Mouse (Mus musculus): ENCODE results near the gene Mettl8. TPM values are rescaled to one million over a fixed set of nuclear protein-coding genes. Genes with fewer than 3 reads are reported as not detected.

Gene Mettl8
- polyA plus RNA-seq, 1 experiment from 2014 or later: 6.0 TPM

DNA sequence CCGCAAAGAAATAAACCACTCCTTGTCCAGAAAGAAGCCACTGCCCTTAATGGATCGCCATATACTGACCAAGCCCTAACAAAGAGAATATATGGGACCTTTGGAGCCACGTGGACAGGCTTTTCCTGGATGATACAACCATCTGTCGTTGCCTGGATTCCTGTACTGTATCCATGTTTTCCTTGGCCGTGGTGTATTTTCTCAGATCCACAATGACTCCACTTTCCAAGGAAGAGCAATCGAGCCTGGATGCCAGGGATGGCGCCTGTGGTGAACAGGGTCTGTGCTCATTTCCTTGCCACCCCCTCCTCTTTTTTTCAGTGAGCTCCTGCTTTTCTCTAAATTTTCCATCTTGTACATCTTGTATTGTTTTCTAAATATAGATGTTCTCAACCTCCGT, 120.6 kb downstream of the Mettl8 start:
- no peak overlapping the region for H3K4me2 ChIP-seq (replicated peaks; ENCODE audit: low read depth)
- H3K27me3 ChIP-seq (replicated peaks; ENCODE audit: control insufficient read depth, insufficient read depth, low read length): no peaks in the 10 kb centered on the region
- no peaks in the 10 kb centered on the region for H3K4me1 ChIP-seq (replicated peaks; ENCODE audit: control insufficient read depth, insufficient read depth, low read length)
- 82% methylated on average over 8 of the region's 8 CpGs for WGBS
- no peak overlapping the region for H3K9ac ChIP-seq (ENCODE audit: low read depth, low read length)
- no peak overlapping the region for H3K27ac ChIP-seq (ENCODE audit: low read depth, low read length)
- TF ChIP-seq CTCF (IDR thresholded peaks at IDR 0.05; ENCODE audit: low read depth): no peak
- H3K9me3 ChIP-seq (ENCODE audit: control insufficient read depth): no peaks in the 10 kb centered on the region
- no peak for ATAC-seq
- H3K36me3 ChIP-seq (ENCODE audit: control insufficient read depth, insufficient read depth): no peaks in the 10 kb centered on the region
- no peak overlapping the region for H3K4me3 ChIP-seq (ENCODE audit: low read depth, low read length)

DNA sequence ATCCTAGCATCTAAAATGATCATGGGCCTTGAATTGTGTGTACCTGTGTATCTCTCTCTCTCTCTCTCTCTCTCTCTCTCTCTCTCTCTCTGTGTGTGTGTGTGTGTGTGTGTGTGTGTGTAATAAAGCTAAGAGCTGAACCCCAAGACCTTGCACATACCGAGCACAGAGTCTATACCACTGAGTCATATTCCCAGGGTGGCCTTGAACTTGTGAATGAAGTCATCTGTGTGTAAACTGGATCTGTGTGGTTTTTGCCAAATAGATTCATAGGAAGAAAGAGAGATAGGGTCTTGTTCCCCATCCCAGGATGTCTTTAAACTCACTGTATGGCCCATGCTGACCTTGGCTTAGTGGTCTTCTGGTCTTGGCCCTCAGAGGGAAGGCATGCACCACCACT, 121.9 kb downstream of the Mettl8 start:
- Histone ChIP-seq H3K9ac (ENCODE audit: low read depth, low read length) (no peak overlapping the region), H3K27me3 (replicated peaks; ENCODE audit: control insufficient read depth, insufficient read depth, low read length) (no peaks in the 10 kb centered on the region), H3K4me1 (replicated peaks; ENCODE audit: control insufficient read depth, insufficient read depth, low read length) (no peaks in the 10 kb centered on the region), H3K9me3 (ENCODE audit: control insufficient read depth) (no peaks in the 10 kb centered on the region), H3K27ac (ENCODE audit: low read depth, low read length) (no peak overlapping the region), H3K4me2 (replicated peaks; ENCODE audit: low read depth) (no peak overlapping the region), H3K4me3 (ENCODE audit: low read depth, low read length) (no peak overlapping the region), H3K36me3 (ENCODE audit: control insufficient read depth, insufficient read depth) (no peaks in the 10 kb centered on the region)
- 75% methylated on average over 1 of the region's 1 CpGs for WGBS
- no peak for TF ChIP-seq CTCF (IDR thresholded peaks at IDR 0.05; ENCODE audit: low read depth)
- no peak for ATAC-seq

DNA sequence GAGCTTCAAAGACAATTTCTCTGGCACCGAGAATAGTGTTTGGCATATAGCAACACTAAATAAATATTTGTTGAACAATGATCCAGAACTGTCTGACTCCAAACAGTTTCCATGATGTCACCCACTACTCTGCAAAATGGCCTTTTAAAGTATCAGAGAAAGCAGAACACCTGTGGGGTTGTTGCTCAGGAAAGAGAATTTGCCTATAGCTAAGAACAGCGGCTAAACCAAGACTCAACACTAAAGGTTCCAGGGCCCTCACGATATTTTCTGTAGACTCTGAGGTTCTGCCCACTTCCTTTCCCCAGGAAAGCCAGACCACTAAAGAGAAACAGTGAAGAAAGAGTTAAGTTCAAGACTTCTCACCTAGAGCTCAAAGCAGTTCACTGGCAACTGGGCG, 122.4 kb downstream of the Mettl8 start:
- 72% methylated on average over 4 of the region's 4 CpGs for WGBS
- H3K27me3 ChIP-seq (replicated peaks; ENCODE audit: control insufficient read depth, insufficient read depth, low read length): no peaks in the 10 kb centered on the region
- no peaks in the 10 kb centered on the region for H3K36me3 ChIP-seq (ENCODE audit: control insufficient read depth, insufficient read depth)
- H3K27ac ChIP-seq (ENCODE audit: low read depth, low read length): no peak overlapping the region
- H3K9me3 ChIP-seq (ENCODE audit: control insufficient read depth): no peaks in the 10 kb centered on the region
- no peak overlapping the region for H3K4me3 ChIP-seq (ENCODE audit: low read depth, low read length)
- no peak overlapping the region for H3K9ac ChIP-seq (ENCODE audit: low read depth, low read length)
- H3K4me1 ChIP-seq (replicated peaks; ENCODE audit: control insufficient read depth, insufficient read depth, low read length): no peaks in the 10 kb centered on the region
- no peak overlapping the region for H3K4me2 ChIP-seq (replicated peaks; ENCODE audit: low read depth)
- no peak for TF ChIP-seq CTCF (IDR thresholded peaks at IDR 0.05; ENCODE audit: low read depth)
- ATAC-seq: no peak

DNA sequence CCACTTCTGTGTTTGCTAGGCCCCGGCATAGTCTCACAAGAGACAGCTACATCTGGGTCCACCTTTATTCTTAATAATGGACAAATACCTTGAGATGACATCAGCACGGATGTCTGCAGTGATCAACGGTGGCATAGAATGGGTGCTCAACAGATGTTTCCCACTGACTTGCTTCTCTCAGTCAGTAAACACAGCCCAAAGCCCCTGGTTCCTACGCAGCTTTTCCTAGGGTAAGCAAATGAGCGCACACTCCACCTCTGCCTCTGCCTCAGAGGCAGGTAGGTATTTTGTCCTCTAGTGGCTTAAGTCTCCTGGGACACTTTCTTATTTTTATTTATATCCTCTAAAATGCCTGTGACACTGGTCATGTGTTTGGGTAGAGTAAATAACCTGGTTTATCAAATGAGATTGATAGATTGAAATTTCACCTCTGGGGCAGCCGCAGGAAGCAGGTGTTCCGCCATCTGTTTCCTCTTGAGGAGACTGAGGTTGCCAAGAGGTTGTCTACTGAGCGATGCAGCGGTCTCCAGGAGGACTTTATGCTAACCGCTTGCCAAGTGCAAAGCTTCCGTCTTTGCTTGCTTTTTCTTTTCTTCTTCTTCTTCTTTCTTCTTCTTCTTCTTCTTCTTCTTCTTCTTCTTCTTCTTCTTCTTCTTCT, 124.6 kb downstream of the Mettl8 start:
- H3K27me3 ChIP-seq (replicated peaks; ENCODE audit: control insufficient read depth, insufficient read depth, low read length): no peaks in the 10 kb centered on the region
- no peak for TF ChIP-seq CTCF (IDR thresholded peaks at IDR 0.05; ENCODE audit: low read depth)
- WGBS: 81% methylated on average over 11 of the region's 11 CpGs
- no peak for ATAC-seq
- H3K27ac ChIP-seq (ENCODE audit: low read depth, low read length): no peak overlapping the region
- H3K9ac ChIP-seq (ENCODE audit: low read depth, low read length): no peak overlapping the region
- H3K4me1 ChIP-seq (replicated peaks; ENCODE audit: control insufficient read depth, insufficient read depth, low read length): no peaks in the 10 kb centered on the region
- no peak overlapping the region for H3K4me3 ChIP-seq (ENCODE audit: low read depth, low read length)
- no peak overlapping the region for H3K4me2 ChIP-seq (replicated peaks; ENCODE audit: low read depth)
- H3K9me3 ChIP-seq (ENCODE audit: control insufficient read depth): no peaks in the 10 kb centered on the region
- H3K36me3 ChIP-seq (ENCODE audit: control insufficient read depth, insufficient read depth): no peaks in the 10 kb centered on the region

DNA sequence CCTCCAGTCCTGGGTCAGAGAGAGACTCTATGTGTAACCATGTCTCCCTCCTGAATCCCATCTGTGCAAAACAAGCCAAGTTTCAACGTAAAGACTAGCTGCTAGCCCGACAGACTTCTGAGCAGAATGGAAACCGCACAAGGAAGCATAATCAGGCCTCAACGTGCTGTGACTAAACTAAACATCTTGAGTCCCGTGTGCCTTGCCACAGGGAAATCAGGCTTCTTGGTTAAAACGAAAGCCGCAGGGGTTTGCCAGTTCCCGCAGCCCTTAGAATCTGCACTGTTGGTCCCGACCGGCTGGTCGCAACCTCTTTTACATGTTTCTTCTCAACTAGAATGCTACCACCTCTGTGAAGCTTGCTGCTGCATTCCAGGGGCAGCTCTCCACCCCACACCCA, 125.7 kb downstream of the Mettl8 start:
- Histone ChIP-seq H3K27me3 (replicated peaks; ENCODE audit: control insufficient read depth, insufficient read depth, low read length) (no peaks in the 10 kb centered on the region), H3K9me3 (ENCODE audit: control insufficient read depth) (no peaks in the 10 kb centered on the region), H3K9ac (ENCODE audit: low read depth, low read length) (no peak overlapping the region), H3K36me3 (ENCODE audit: control insufficient read depth, insufficient read depth) (no peaks in the 10 kb centered on the region), H3K4me2 (replicated peaks; ENCODE audit: low read depth) (no peak overlapping the region), H3K4me1 (replicated peaks; ENCODE audit: control insufficient read depth, insufficient read depth, low read length) (no peaks in the 10 kb centered on the region), H3K4me3 (ENCODE audit: low read depth, low read length) (no peak overlapping the region), H3K27ac (ENCODE audit: low read depth, low read length) (no peak overlapping the region)
- ATAC-seq: no peak
- TF ChIP-seq CTCF (IDR thresholded peaks at IDR 0.05; ENCODE audit: low read depth): no peak
- 87% methylated on average over 11 of the region's 11 CpGs for WGBS

DNA sequence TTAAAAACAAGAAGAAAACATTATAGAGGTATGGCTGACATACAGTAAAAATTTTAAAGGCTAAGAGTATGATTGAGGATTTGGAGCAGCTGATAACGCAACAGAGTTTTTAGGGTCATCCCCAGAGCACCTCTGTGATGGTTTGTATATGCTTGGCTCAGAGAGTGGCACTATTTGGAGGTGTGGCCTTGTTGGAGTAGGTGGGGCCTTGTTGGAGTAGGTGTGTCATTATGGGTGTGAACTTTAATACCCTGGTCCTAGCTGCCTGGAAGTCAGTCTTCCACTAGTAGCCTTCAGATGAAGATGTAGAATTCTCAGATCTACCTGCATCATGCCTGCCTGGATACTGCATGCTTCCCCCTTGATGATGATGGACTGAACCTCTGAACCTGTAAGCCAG, 131.3 kb downstream of the Mettl8 start:
- WGBS: 93% methylated on average over 1 of the region's 1 CpGs
- Histone ChIP-seq H3K4me2 (replicated peaks; ENCODE audit: low read depth) (no peak overlapping the region), H3K4me1 (replicated peaks; ENCODE audit: control insufficient read depth, insufficient read depth, low read length) (no peaks in the 10 kb centered on the region), H3K4me3 (ENCODE audit: low read depth, low read length) (no peak overlapping the region), H3K9ac (ENCODE audit: low read depth, low read length) (no peak overlapping the region), H3K27ac (ENCODE audit: low read depth, low read length) (no peak overlapping the region), H3K36me3 (ENCODE audit: control insufficient read depth, insufficient read depth) (no peaks in the 10 kb centered on the region), H3K27me3 (replicated peaks; ENCODE audit: control insufficient read depth, insufficient read depth, low read length) (no peaks in the 10 kb centered on the region), H3K9me3 (ENCODE audit: control insufficient read depth) (no peaks in the 10 kb centered on the region)
- no peak for ATAC-seq
- TF ChIP-seq CTCF (IDR thresholded peaks at IDR 0.05; ENCODE audit: low read depth): no peak

DNA sequence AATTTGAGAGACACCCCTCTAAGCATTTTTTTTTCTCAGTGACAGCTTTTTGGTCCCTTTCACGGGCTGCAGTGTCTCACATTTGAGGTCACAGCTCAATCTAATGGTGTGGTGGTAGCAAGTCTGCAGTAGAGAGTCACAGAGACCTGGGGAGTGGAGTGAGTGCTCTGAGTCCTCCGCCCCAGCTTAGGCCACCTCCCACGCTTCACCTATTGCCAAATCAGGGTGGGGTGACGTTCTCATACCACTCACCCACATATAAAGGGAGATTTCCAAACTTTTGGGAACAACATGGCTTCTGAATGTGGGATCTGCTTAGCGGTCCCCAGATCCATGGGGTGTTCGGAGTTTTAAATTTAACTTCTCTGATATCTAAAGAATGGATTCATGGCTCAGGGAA, 132.6 kb downstream of the Mettl8 start:
- TF ChIP-seq CTCF (IDR thresholded peaks at IDR 0.05; ENCODE audit: low read depth): no peak
- Histone ChIP-seq H3K4me3 (ENCODE audit: low read depth, low read length) (no peak overlapping the region), H3K4me1 (replicated peaks; ENCODE audit: control insufficient read depth, insufficient read depth, low read length) (no peaks in the 10 kb centered on the region), H3K4me2 (replicated peaks; ENCODE audit: low read depth) (no peak overlapping the region), H3K27me3 (replicated peaks; ENCODE audit: control insufficient read depth, insufficient read depth, low read length) (no peaks in the 10 kb centered on the region), H3K27ac (ENCODE audit: low read depth, low read length) (no peak overlapping the region), H3K9ac (ENCODE audit: low read depth, low read length) (no peak overlapping the region), H3K36me3 (ENCODE audit: control insufficient read depth, insufficient read depth) (no peaks in the 10 kb centered on the region), H3K9me3 (ENCODE audit: control insufficient read depth) (no peaks in the 10 kb centered on the region)
- ATAC-seq: no peak
- 75% methylated on average over 6 of the region's 6 CpGs for WGBS
